Mouse (Mus musculus): Measurements from ENCODE around the gene Tmed9. TPM values are rescaled to one million over a fixed set of nuclear protein-coding genes. Genes with fewer than 3 reads are reported as not detected.

Tmed9 gene
- polyA plus RNA-seq, 1 experiment from 2014 or later = 180 TPM

DNA sequence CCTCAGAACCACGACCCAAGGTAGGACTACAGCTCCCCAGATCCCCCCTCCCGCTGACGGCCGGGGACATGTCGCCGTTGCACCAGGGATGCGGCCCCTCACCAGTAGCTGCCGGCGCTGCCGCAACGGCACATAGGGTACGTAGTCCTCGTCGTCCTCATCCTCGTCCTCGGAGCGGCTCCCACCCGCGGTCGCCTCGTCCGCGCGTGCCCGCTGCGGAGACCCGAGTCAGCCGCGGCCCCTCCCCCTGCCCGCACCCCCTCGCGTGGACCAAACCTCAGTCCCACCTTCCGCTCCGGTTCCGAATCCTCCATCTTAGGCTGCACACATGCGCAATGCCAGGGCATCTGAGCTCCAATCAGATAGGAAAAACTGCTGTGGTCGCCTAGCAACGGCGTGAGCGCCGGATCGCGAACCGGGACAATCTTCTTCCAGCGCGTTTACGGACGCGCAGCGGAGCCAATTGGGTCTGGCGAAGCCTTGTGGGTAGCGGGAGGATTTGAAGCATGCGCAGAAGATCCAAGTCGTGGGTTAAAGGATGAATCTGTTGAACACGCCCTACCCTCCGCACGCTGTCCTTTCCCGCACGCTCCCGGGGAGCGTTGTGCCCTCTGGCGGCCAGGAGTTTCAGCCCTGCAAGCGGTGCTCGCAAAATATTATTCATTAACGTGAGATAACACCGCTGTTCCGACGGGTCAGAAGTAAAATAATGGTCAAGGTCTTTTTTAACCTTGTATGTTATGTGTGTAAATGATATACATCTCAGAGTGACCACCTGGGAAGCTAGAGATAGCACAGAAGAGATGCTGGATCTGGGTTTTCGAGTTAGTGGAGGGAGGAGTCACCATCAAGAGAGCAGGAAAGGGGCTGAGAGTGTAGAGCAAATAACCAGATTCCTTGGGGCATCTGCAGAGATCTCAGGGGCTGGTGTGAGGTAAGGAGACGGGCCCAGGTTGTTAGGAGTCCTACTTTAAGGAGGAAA is 37.0 kb upstream of the Tmed9 start, which contains the start of gene Ddx41:
Gene Ddx41 (minus strand): TSS at position 465 of the 982 bp plus-strand sequence.
- Histone ChIP-seq H3K4me2 (ENCODE audit: low read depth, low read length) (peak within 1 kb of the TSS; percentile 74), H3K9me3 (ENCODE audit: control insufficient read depth, low read length) (no peaks in the 10 kb centered on the region), H3K27me3 (ENCODE audit: control insufficient read depth, insufficient read depth, low read depth, low read length) (no peaks in the 10 kb centered on the region), H3K27ac (ENCODE audit: low read length) (peak within 1 kb of the TSS; percentile 30; the same call in 1 of the 2 replicates), H3K36me3 (ENCODE audit: control insufficient read depth, insufficient read depth, low read length) (peaks cover 34% of the 10 kb centered on the region), H3K4me1 (replicated peaks; ENCODE audit: control insufficient read depth, insufficient read depth, low read length) (peaks cover 11% of the 10 kb centered on the region), H3K9ac (ENCODE audit: low read length) (peak within 1 kb of the TSS; percentile 85), H3K4me3 (ENCODE audit: low read length) (peak within 1 kb of the TSS; percentile 85)
- peak; percentile 99 for ATAC-seq (ENCODE audit: low read depth)
- WGBS = under 1% methylated on average over 67 of the region's 70 CpGs

DNA sequence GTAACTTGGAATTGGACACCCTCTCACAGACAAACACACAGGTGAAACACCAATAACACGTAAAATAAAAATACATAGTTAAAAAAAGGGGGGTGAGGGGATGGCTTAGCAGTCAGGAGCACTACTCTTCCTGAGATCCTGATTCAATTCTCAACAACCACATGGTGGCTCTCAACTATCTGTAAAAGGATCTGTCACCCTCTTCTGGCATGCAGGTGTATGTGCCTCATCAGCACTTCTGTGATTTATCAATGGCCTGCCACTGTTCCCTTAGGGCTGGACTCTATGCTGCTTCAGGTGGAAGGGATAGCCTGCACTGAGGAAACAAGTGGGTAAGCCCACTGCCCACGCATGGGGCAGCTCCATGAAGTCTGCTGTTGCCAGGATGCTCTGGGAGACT is 32.6 kb upstream of the Tmed9 start:
- H3K36me3 ChIP-seq (ENCODE audit: control insufficient read depth, insufficient read depth, low read length) = peaks cover 34% of the 10 kb centered on the region
- H3K27me3 ChIP-seq (ENCODE audit: control insufficient read depth, insufficient read depth, low read depth, low read length) = no peaks in the 10 kb centered on the region
- H3K9me3 ChIP-seq (ENCODE audit: control insufficient read depth, low read length) = no peaks in the 10 kb centered on the region
- no peak for ATAC-seq (ENCODE audit: low read depth)
- peaks cover 4% of the 10 kb centered on the region; the same call in 1 of the 2 replicates for H3K4me1 ChIP-seq (replicated peaks; ENCODE audit: control insufficient read depth, insufficient read depth, low read length)
- H3K4me2 ChIP-seq (ENCODE audit: low read depth, low read length) = no peak overlapping the region
- 87% methylated on average over 2 of the region's 2 CpGs for WGBS
- H3K27ac ChIP-seq (ENCODE audit: low read length) = no peak overlapping the region
- no peak overlapping the region for H3K4me3 ChIP-seq (ENCODE audit: low read length)
- no peak overlapping the region for H3K9ac ChIP-seq (ENCODE audit: low read length)

DNA sequence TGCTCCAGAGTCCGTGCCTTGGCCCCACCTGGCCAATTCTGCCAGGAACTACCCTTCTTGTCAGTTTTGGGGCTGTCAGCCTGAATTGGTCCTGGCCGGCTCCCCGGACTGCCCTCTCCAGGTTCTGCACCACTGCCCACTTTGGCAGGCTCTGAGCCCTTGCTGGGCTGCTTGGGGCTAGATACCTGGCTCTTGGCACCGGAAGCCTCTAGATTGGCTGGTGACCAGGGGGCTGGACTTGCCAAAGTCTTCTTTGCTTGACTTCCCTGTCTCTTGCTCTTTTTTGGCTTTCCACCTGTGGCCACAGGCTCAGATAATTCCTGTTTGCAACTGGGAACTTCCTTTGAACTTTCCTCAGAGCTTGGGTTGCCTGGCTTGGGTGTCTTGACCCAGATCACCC is 30.6 kb upstream of the Tmed9 start:
- H3K27ac ChIP-seq (ENCODE audit: low read length) = no peak overlapping the region
- peaks cover 41% of the 10 kb centered on the region for H3K36me3 ChIP-seq (ENCODE audit: control insufficient read depth, insufficient read depth, low read length)
- no peaks in the 10 kb centered on the region for H3K4me1 ChIP-seq (replicated peaks; ENCODE audit: control insufficient read depth, insufficient read depth, low read length)
- ATAC-seq (ENCODE audit: low read depth) = no peak
- H3K9me3 ChIP-seq (ENCODE audit: control insufficient read depth, low read length) = no peaks in the 10 kb centered on the region
- H3K4me3 ChIP-seq (ENCODE audit: low read length) = no peak overlapping the region
- 94% methylated on average over 4 of the region's 4 CpGs for WGBS
- H3K27me3 ChIP-seq (ENCODE audit: control insufficient read depth, insufficient read depth, low read depth, low read length) = no peaks in the 10 kb centered on the region
- H3K4me2 ChIP-seq (ENCODE audit: low read depth, low read length) = no peak overlapping the region
- H3K9ac ChIP-seq (ENCODE audit: low read length) = no peak overlapping the region

GRCm38 (mm10) chr13:55543447-55543846 is 30.1 kb upstream of the Tmed9 start:
- Histone ChIP-seq H3K27ac (ENCODE audit: low read length) (no peak overlapping the region), H3K9me3 (ENCODE audit: control insufficient read depth, low read length) (no peaks in the 10 kb centered on the region), H3K4me1 (replicated peaks; ENCODE audit: control insufficient read depth, insufficient read depth, low read length) (no peaks in the 10 kb centered on the region), H3K9ac (ENCODE audit: low read length) (no peak overlapping the region), H3K4me3 (ENCODE audit: low read length) (no peak overlapping the region), H3K27me3 (ENCODE audit: control insufficient read depth, insufficient read depth, low read depth, low read length) (no peaks in the 10 kb centered on the region), H3K36me3 (ENCODE audit: control insufficient read depth, insufficient read depth, low read length) (peaks cover 42% of the 10 kb centered on the region), H3K4me2 (ENCODE audit: low read depth, low read length) (no peak overlapping the region)
- ATAC-seq (ENCODE audit: low read depth) = no peak
- 77% methylated on average over 8 of the region's 8 CpGs for WGBS

DNA sequence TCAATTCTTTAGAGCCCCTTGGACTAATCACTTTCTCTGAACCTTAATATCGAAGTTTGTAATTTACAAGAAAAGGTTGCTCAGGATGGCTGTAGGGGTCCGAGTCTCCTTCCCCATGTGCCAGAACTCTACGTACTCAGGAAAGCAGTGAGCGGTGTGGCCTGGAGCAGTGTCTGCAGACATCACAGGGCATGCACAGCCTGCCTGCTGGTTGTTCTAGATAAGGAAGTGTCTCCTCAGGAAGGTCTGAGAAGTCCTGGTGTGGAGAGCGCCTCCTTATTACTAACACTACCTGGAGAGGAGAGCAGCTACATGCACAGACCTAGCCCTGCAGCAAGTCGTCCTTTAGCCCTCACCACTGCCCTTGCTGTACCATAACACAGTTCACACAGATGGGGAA is 28.7 kb upstream of the Tmed9 start:
- no peak overlapping the region for H3K4me3 ChIP-seq (ENCODE audit: low read length)
- no peak for ATAC-seq (ENCODE audit: low read depth)
- H3K9me3 ChIP-seq (ENCODE audit: control insufficient read depth, low read length) = no peaks in the 10 kb centered on the region
- WGBS = 91% methylated on average over 6 of the region's 6 CpGs
- H3K27ac ChIP-seq (ENCODE audit: low read length) = no peak overlapping the region
- H3K36me3 ChIP-seq (ENCODE audit: control insufficient read depth, insufficient read depth, low read length) = peaks cover 41% of the 10 kb centered on the region
- H3K4me1 ChIP-seq (replicated peaks; ENCODE audit: control insufficient read depth, insufficient read depth, low read length) = no peaks in the 10 kb centered on the region
- no peak overlapping the region for H3K9ac ChIP-seq (ENCODE audit: low read length)
- no peaks in the 10 kb centered on the region for H3K27me3 ChIP-seq (ENCODE audit: control insufficient read depth, insufficient read depth, low read depth, low read length)
- no peak overlapping the region for H3K4me2 ChIP-seq (ENCODE audit: low read depth, low read length)

DNA sequence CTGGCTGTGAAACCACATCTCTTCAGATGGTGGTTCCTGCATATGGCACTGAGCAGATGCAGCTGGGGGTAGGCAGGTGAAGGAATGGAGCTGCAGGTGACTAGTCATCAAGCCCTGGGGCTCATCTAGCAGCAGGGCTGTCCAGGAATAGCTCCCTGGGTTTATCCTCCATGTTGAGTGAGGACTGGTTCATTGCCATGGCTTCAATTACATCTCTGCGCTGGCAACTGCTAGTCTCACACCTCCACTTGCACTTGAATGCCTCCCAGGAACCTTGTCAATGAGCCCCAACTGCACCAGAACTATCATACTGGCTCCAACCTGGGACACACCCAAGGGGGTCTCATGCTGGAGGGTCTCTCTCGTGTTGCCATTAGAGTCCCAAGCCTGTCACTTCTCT is 25.6 kb upstream of the Tmed9 start:
- H3K4me3 ChIP-seq (ENCODE audit: low read length) = no peak overlapping the region
- no peak overlapping the region for H3K9ac ChIP-seq (ENCODE audit: low read length)
- no peak overlapping the region for H3K4me2 ChIP-seq (ENCODE audit: low read depth, low read length)
- ATAC-seq (ENCODE audit: low read depth) = no peak
- H3K27me3 ChIP-seq (ENCODE audit: control insufficient read depth, insufficient read depth, low read depth, low read length) = no peaks in the 10 kb centered on the region
- peaks cover 28% of the 10 kb centered on the region for H3K36me3 ChIP-seq (ENCODE audit: control insufficient read depth, insufficient read depth, low read length)
- 89% methylated on average over 2 of the region's 2 CpGs for WGBS
- H3K4me1 ChIP-seq (replicated peaks; ENCODE audit: control insufficient read depth, insufficient read depth, low read length) = no peaks in the 10 kb centered on the region
- H3K9me3 ChIP-seq (ENCODE audit: control insufficient read depth, low read length) = no peaks in the 10 kb centered on the region
- no peak overlapping the region for H3K27ac ChIP-seq (ENCODE audit: low read length)

GRCm38 (mm10) chr13:55548426-55548825 is 25.1 kb upstream of the Tmed9 start:
- Histone ChIP-seq H3K4me1 (replicated peaks; ENCODE audit: control insufficient read depth, insufficient read depth, low read length) (no peaks in the 10 kb centered on the region), H3K36me3 (ENCODE audit: control insufficient read depth, insufficient read depth, low read length) (peaks cover 27% of the 10 kb centered on the region), H3K27ac (ENCODE audit: low read length) (no peak overlapping the region), H3K4me2 (ENCODE audit: low read depth, low read length) (no peak overlapping the region), H3K9me3 (ENCODE audit: control insufficient read depth, low read length) (no peaks in the 10 kb centered on the region), H3K27me3 (ENCODE audit: control insufficient read depth, insufficient read depth, low read depth, low read length) (no peaks in the 10 kb centered on the region), H3K4me3 (ENCODE audit: low read length) (no peak overlapping the region), H3K9ac (ENCODE audit: low read length) (no peak overlapping the region)
- WGBS = 87% methylated on average over 5 of the region's 5 CpGs
- no peak for ATAC-seq (ENCODE audit: low read depth)

DNA sequence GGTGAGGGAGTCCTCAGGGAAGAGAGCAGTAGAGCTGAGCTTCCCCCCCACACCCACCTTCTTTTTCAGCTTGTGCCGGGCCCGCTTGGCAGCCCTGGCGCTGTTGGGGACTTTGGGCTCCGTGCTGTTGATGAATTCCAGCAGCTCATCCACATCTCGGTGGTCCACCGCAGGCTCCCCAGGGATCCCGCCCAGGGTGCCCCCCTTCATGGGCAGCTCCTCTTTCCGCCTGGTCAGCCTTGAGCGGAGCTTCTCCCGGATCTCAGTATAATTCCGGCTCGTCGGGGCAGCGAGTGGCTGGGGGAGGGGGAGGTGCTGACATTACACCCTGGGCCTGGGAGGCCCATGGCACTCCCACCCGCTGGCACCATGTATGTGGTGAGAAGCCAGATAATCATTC is 24.5 kb upstream of the Tmed9 start:
- ATAC-seq (ENCODE audit: low read depth) = no peak
- no peaks in the 10 kb centered on the region for H3K27me3 ChIP-seq (ENCODE audit: control insufficient read depth, insufficient read depth, low read depth, low read length)
- H3K9me3 ChIP-seq (ENCODE audit: control insufficient read depth, low read length) = no peaks in the 10 kb centered on the region
- H3K4me1 ChIP-seq (replicated peaks; ENCODE audit: control insufficient read depth, insufficient read depth, low read length) = no peaks in the 10 kb centered on the region
- 91% methylated on average over 15 of the region's 15 CpGs for WGBS
- H3K9ac ChIP-seq (ENCODE audit: low read length) = no peak overlapping the region
- H3K36me3 ChIP-seq (ENCODE audit: control insufficient read depth, insufficient read depth, low read length) = peaks cover 32% of the 10 kb centered on the region
- H3K4me2 ChIP-seq (ENCODE audit: low read depth, low read length) = no peak overlapping the region
- no peak overlapping the region for H3K4me3 ChIP-seq (ENCODE audit: low read length)
- no peak overlapping the region for H3K27ac ChIP-seq (ENCODE audit: low read length)

DNA sequence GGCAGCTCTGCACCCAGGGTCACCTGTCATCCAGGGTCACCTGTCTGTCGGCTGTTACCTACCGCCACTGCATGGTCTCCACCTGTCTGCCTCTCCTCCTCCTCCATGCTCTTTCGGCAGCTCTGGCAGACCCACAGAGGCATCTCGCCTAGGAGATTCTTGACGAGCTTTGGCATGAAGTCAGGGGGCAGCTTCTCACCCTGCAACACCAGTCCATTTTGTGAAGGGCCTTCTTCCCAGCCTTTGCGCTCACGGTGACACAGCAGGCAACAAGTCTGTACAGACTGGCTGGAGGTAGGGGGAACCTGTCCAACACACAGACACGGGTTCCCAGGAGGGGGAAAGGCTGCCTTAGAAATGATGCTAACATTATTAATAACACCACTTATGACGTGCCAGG is 17.6 kb upstream of the Tmed9 start:
- WGBS = 90% methylated on average over 9 of the region's 9 CpGs
- Histone ChIP-seq H3K4me2 (ENCODE audit: low read depth, low read length) (no peak overlapping the region), H3K4me1 (replicated peaks; ENCODE audit: control insufficient read depth, insufficient read depth, low read length) (no peaks in the 10 kb centered on the region), H3K27ac (ENCODE audit: low read length) (no peak overlapping the region), H3K27me3 (ENCODE audit: control insufficient read depth, insufficient read depth, low read depth, low read length) (no peaks in the 10 kb centered on the region), H3K4me3 (ENCODE audit: low read length) (no peak overlapping the region), H3K36me3 (ENCODE audit: control insufficient read depth, insufficient read depth, low read length) (peaks cover 32% of the 10 kb centered on the region), H3K9me3 (ENCODE audit: control insufficient read depth, low read length) (no peaks in the 10 kb centered on the region), H3K9ac (ENCODE audit: low read length) (no peak overlapping the region)
- no peak for ATAC-seq (ENCODE audit: low read depth)
